Mouse (Mus musculus) 416B (cell line): ENCODE results near the gene Kcnn1.

Source experiments
- DNase-seq: peaks from one replicate; pipeline ENCODE4 v3.0.0; 2011; ENCODE audit warnings: low read depth

Gene Kcnn1

GRCm38 (mm10) chr8:70868559-70869198, 5.6 kb upstream of the Kcnn1 start:
- DNase-seq, result no peak

- DNase-seq, result no peak
Observed at GRCm38 (mm10) chr8:70866566-70866965, 3.5 kb upstream of the Kcnn1 start.

- no peak for DNase-seq
Observed at GRCm38 (mm10) chr8:70866001-70866520, 3.0 kb upstream of the Kcnn1 start.

- peak; percentile 99 for DNase-seq
Observed at GRCm38 (mm10) chr8:70865350-70866000, 2.4 kb upstream of the Kcnn1 start.

- DNase-seq, result no peak
Observed at GRCm38 (mm10) chr8:70864712-70865221, 1.7 kb upstream of the Kcnn1 start.

- no peak for DNase-seq
Observed at GRCm38 (mm10) chr8:70863956-70864711, 1.1 kb upstream of the Kcnn1 start.

- peak; percentile 40 for DNase-seq
Observed at GRCm38 (mm10) chr8:70857516-70857915, 5.5 kb downstream of the Kcnn1 start.

GRCm38 (mm10) chr8:70856541-70857197, 6.4 kb downstream of the Kcnn1 start:
- DNase-seq, result no peak

- DNase-seq, result no peak
Observed at GRCm38 (mm10) chr8:70856028-70856427, 7.0 kb downstream of the Kcnn1 start.

- DNase-seq, result peak; percentile 89
Observed at GRCm38 (mm10) chr8:70853863-70854262, 9.2 kb downstream of the Kcnn1 start.

GRCm38 (mm10) chr8:70852595-70853231, 10.3 kb downstream of the Kcnn1 start:
- DNase-seq, result no peak

GRCm38 (mm10) chr8:70851837-70852236, 11.2 kb downstream of the Kcnn1 start:
- no peak for DNase-seq

- DNase-seq, result no peak
Observed at GRCm38 (mm10) chr8:70850947-70851346, 12.1 kb downstream of the Kcnn1 start.

- DNase-seq, result no peak
Observed at GRCm38 (mm10) chr8:70850132-70850845, 12.8 kb downstream of the Kcnn1 start.

GRCm38 (mm10) chr8:70849333-70849990, 13.6 kb downstream of the Kcnn1 start:
- no peak for DNase-seq

- no peak for DNase-seq
Observed at GRCm38 (mm10) chr8:70846371-70847154, 16.5 kb downstream of the Kcnn1 start.

- DNase-seq, result no peak
Observed at GRCm38 (mm10) chr8:70845108-70845507, 17.9 kb downstream of the Kcnn1 start.

GRCm38 (mm10) chr8:70844523-70844922, 18.5 kb downstream of the Kcnn1 start:
- peak; percentile 82 for DNase-seq

- DNase-seq, result no peak
Observed at GRCm38 (mm10) chr8:70843941-70844340, 19.1 kb downstream of the Kcnn1 start.
